Mouse (Mus musculus) kidney, adult 9 months (tissue): ENCODE results near the gene Slc7a7.
A peak's percentile ranks its signal among the peaks of the same experiment; 100 is the strongest.

Experiments
- DNase-seq: peaks from one replicate; pipeline ENCODE4 v3.0.0; 2022

The Slc7a7 gene

DNA sequence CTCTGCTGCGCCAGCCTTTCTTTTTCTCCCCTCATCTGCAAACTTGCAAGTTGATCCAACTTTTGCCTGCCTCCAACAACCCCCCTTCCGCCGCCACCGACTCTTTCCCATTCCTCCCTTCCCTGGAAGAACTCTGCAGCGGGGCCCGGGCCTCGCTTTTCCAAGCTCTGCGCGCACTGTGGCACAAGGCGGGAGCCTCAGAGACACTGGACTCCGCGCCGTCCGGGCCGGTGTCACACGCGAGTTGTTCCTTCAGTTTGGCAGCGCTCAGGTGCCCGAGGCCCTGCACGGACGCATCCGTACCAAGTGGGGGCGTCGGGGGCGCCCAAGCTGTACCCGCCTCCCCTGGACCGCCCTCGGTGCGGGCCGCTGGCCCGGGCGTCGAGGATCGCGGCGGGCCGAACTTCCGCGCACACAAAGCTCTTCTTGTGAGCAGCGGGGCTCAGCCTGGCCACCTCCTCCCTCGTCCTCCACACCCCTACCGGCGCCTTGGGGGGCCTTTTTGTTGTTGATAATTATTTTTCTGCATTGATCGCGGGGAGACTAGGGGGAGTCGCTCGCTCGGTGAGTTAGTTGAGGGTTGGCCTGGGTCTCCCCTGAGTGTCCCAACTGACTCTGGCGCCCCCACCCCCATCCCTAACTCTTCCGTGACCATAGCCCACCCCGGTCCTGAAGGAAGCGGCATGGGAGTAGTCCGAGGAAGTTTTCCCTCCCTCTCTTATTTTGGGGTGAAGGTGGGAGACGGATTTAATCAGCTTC is 14.7 kb upstream of the Slc7a7 start:
- DNase-seq: no peak

DNA sequence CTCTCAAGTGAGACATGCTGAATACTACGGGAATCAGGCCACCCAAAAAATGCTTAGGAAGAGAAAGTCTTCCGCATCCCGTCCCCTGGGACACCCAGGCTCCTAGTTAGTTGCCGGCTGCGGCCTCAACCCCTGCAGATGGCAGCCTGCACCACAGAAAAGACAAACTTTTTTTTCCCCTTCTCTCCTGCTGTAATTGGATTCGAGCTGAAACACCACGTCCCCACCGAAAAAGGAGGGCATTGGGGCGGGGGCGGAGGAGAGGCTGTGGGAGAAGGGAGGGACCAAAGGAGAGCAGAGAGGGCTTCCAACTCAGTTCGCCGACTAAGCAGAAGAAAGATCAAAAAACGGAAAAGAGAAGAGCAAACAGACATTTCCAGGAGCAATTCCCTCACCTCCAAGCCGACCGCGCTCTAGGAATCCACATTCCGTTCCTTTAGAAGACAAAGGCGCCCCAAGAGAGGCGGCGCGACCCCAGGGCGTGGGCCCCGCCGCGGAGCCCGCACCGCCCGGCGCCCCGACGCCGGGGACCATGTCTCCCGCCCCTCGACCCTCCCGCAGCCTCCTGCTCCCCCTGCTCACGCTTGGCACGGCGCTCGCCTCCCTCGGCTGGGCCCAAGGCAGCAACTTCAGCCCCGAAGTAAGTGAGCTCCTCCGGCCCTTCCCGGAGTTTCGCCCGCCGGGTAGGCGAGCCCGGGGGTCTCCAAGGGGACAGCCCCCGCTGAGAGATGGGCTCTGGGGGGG is 13.9 kb upstream of the Slc7a7 start, which contains the start of gene Mmp14:
Gene Mmp14 (plus strand): TSS at position 279 of the 744 bp plus-strand sequence.
- no peak for DNase-seq

DNA sequence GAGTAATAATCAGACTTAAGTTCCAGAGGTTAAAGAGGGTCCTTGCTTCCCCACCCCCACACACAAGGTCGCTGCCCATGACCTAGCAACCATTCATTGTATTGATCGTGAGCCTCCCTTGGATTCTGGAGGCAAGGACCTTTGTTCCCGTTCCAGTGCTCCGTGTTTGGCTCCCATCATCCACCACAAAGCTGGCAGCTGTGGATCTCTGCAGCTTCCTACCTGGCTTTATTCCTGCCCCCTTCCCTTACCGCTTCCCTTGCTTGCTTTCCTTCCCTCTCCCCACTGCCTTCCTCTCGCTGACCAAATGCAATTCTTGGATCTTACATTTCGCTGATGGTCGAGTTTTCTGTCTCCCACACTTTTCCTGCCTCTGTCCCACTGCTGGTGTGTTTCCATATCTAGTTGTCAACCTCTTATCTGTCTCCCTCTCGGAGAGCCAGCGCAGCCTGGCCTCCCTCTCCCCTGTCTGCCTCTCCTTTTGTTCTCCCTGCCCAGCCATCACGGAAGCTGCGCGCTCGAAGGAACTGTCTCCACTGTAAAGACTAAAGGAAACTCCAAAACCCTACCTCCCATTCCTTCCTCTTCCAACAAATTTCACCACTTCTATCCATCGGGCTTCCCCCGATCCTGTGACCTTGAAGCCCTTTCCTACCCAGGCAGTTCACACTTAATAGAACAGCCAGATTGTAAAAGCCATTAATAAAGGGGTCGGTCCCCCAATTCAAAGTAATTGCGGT is 13.0 kb upstream of the Slc7a7 start:
- DNase-seq: no peak

DNA sequence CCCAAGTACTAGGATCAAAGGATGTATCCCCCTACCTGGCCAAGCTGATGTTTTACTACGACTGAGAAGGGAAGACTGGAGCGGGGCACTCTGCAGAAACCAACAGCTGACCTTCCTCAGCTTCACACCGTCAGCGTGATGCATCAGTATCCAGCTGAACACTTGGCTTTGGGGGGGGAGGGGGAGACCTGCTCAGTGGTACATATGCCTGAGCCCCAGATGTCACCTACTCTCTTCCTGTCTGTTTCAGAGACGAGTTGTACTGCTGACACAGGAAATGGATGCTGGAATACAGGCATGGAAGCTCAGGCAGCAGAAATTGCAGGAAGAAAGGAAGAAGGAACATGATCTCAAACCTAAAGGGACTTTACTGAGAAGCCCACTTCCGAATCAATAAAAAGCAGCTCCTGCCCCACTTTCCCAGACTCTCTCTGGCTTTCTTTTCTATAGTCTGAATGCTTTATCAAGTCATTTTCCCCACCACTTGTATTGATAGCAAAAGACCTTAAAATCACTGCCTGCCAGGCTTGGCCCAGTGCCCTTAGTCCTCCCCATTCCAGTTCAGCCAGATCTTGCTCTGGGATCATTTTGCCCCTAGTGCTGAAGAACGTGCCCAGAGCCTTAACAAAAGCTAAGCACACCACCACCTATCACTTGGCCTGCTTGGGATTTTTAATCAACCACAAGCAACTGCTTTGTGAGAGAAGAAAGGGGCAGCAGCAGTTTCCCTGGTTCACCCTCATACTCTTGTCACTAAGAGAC is 11.9 kb upstream of the Slc7a7 start:
- DNase-seq: no peak

DNA sequence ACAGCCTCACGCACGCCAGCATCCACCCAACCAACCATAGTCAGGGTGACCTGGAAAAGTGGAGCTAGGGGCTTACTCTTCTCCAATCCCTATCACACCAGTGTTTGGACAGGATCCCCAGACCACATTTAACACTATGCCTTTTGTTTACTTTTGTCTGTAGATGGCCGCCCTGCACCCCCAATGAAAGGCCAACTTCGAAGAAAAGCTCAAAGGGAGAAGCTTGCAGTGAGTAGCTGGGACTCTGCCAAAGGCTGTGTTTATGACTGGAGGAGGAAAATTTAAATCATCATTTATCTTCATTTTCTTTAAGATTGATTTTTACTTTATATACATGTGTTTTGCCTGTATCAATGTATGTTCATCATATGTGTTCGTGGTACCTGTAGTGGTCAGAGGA is 10.8 kb upstream of the Slc7a7 start:
- DNase-seq: no peak

DNA sequence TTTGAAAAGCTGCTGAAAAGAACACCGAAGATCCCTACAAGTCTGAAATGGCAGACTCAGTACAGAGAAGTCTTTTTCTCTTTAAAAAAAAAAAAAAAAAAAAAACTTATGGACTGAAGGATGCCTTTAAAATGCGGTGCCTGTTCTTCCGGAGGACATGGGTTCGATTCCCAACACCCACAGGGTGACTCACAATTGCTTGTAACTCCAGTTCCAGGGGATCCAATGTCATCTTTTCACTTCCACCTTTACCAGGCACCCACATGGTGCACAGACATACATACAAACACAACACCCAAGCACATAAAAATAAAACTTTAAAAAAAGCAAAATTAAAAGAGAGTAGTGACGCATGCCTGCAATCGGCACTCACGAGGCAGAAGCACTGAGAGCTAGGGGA is 10.1 kb upstream of the Slc7a7 start:
- DNase-seq: no peak

DNA sequence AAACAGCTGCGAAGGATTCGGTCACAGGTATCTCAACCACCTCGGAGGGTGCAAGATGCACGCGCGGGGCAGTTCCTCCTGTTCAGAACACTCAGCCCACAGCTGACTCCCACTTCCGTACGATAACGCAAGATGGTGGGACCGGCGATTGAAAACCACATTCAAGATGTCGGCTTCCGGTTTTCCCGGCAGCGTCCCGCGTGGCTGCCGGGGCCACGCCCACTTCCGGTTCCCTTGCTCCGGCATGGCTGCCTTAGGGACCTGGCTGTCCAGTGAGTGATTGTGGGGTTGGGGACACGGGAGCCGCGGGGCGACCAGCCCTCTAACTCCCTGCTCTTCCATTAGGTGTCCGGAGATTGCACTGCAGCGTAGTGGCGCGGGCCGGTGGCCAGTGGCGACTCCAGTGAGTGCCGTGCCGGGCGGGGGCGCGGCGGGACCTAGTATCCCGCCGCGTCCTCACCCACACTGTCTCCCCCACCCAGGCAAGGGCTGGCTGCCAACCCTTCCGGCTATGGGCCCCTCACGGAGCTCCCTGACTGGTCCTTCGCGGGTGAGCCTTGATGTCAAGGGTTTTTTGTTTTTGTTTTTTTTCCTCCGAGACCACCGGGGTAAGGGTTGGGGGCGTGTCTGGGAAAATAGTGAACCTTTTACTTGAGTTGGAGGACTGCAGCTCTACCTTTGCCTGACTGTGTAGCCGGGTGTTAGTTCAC is 9.3 kb upstream of the Slc7a7 start, which contains the start of gene Mrpl52:
Gene Mrpl52 (plus strand): TSS at position 221 of the 710 bp plus-strand sequence.
- DNase-seq: peak; percentile 95

DNA sequence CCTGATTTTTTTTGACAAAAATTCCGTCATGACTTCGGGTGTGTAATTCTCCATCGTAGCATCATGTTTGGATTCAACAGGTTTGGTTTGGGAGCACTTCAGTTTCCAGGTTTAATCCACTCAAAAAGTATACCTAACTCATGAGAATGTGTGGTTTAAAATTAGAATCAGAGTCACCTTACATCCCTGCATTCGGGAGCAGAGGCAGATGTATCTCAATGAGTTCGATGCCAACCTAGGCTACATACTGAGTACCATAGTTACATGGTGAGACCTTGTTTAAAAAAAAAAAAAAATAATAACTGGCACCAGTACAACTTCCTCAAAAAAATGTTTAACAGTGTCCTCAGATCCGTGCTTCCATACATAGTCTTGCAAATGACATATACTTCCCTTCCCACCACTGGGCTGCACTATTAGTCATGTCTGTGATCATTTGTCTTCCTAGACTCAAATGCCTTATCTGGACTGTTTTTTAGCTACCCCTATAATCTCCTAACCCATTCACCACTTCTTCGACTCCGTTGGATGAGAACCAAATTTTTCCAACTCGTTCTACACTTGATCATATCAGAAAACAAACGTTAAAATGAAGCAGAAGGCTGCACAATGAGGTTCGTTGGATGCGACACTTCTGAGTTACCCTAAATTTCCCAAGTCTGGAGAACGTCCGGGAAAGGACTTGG is 8.6 kb upstream of the Slc7a7 start:
- DNase-seq: no peak

DNA sequence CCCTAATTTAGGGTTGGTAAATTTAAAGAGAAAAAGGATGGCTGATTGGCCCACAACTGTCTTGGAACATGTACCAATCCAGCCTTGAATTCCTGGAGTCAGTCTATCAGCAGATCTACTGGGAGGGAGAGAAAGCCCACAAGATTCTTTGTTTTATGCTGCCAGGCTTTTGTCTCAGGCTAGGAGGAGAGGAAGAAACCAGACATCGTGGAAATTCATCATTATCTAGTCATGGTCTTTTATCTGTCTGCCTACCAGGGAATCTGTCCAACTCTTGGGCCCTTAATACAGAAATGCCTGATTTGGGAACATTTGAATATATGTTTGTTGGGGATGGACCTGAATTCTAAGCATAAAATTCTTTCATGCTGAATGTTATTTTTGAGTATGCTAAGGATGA is 8.0 kb upstream of the Slc7a7 start:
- DNase-seq: no peak

DNA sequence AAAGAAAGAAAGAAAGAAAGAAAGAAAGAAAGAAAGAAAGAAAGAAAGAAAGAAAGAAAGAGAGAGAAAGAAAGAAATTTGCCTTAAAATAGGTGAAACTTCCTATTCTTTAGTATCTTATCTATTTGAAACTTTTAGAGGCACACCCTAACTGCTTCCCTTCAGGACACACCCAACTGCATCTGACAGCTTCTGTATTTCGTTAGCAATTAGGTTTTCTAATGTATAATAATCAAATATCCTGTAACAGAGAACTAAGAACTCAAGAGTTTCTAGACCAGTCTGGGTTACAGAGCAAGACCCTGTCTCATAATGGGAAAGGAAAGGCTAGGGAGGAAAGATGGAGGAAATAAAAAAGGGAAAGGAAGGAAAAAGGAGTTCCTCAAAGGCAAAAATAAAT is 7.1 kb upstream of the Slc7a7 start:
- no peak for DNase-seq

DNA sequence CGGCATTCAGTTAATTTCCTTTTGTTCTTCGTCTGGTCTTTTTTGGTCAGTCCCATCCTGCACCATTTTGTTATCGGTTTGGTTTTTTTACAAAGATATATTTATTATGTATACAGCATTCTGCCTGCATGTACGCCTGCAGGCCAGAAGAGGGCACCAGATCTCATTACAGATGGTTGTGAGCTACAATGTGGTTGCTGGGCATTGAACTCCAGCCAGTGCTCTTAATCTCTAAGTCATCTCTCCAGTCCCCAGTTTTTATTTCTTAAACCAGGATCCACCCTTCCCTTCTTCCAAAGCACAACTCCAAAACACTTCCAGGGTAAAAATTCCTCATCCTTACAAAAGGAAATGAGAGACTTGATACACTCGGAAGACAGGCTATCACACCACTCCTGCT is 5.8 kb upstream of the Slc7a7 start:
- DNase-seq: no peak

DNA sequence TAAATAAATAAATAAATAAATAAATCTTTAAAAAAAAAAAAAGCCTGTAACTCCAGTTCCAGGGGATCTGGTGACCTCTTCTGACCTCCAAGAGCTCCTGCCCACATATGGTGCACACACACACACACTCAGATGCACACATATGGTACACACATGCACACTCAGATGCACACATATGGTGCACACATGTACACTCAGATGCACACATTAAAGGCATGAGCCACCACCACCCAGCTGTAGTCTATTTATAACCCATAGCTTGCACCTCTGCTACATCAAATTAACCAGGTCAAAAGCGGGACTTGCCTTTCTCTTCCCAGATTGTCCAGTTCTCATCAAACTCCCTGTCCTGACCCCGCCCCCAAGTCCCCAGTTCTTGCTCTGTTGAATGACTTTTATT is 3.4 kb upstream of the Slc7a7 start:
- no peak for DNase-seq

DNA sequence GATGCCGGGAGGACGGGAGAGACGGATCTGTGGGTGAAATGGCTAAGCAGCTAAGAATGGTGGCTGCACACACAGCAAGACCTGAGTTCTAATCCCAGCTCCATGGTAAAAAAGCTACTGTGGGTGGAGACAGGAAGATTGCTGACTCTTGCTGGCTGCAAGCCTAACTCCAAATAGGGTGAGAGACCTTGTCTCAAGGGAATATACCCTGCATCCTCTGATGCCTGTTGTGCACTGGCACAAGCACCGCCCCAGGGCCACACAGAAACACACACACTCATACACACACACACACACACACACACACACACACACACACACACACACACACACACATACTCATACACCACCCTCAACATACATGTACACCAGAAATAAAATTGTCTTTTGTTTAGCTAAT is 750 bp downstream of the Slc7a7 start:
- DNase-seq: no peak

DNA sequence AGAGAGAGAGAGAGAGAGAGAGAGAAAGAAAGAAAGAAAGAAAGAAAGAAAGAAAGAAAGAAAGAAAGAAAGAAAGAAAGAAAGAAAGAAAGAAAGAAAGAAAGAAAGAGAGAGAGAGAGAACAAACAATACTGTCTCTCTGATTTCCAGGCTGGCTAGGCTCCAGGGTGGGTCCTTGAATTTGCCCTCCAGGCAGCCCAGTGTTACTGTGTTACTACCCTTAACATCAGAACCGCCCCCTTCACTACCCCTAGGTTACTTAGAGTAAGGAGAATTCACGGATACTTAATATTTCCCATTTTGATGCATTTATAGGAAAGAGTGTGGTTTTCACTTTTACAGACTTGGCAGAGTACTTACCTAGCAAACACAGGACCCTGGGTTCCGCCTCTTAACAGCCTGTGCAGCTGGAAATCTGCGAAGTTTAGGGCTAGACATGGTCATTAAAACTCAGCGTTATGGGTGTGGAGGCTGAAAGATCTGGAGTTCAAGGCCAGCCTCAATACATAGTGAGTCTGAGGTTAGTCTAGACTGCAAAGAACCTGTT is 1.3 kb downstream of the Slc7a7 start:
- no peak for DNase-seq

DNA sequence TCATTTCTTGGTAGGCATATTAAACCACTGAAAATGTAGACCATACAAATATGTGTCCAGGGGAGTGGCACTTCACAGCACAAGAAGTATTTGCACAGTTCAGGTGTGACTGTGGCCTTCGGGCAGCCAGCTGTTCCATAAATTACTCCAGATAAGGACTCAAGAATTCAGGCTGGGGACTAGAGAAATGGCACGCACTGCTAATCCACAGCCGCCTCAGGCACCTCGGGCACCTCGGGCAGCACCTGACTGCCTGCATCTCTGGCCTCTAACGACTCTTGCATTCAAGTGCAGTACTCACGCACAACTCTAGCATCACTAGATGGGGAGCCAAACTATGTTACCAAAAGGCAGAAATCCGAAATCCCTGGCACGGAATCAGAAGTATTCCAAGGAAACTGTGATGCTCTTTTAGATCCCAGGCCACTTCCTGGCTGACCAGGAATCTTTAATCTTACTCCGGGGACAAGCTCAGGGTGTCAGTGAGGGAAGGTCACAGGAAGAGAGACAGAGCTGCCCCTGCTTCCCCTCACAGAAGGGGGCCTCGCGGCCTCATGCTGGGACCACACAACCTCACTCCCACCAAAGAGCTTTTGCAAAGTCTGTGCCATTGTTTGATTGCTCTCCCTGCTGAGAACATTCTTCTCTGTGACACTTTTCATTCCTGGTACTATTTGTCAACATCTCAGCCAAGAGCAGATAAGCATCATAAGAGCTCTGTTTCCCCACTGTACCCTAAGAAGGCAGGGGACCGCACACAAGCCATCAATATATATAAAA is 2.1 kb downstream of the Slc7a7 start:
- DNase-seq: no peak

DNA sequence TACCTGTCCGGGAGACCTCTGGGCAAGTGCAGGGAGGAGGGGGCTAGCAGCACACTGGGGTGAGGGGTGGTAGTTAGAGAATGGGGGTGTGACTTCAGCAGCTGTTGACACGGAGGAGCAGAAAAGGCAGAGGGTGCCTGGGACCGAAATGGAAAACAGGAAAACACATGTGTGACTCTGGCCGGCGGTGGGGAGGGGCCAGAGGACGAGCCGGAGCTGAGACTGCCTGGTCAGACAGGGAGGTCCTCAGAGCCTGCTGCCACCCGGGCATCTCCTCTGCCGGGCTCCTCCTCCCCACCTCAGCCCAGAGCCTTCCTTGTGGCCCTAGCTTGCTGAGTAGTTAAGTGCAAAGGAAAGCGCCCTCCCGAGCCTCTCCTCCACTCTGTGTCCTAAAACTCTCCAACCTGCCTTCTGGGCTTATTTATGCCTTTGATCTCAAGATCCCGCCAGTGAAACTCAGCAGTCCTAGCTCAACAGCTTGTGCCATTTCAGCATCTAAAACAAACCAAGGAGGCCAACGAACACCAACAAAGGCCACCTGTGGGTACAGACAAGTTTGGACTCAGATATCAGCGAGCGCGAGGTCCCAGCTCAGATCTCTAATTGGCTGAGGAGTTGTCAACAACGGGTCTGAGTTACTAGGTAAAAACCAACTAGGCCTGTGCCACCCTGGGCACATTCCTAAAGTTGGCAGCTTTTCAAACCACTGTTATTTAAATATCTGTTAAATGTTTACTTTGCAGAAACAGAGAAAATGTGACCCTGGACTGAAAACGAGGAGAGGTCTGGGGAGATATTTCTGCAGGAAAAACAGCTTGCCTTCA is 3.5 kb downstream of the Slc7a7 start:
- DNase-seq: peak; percentile 83

DNA sequence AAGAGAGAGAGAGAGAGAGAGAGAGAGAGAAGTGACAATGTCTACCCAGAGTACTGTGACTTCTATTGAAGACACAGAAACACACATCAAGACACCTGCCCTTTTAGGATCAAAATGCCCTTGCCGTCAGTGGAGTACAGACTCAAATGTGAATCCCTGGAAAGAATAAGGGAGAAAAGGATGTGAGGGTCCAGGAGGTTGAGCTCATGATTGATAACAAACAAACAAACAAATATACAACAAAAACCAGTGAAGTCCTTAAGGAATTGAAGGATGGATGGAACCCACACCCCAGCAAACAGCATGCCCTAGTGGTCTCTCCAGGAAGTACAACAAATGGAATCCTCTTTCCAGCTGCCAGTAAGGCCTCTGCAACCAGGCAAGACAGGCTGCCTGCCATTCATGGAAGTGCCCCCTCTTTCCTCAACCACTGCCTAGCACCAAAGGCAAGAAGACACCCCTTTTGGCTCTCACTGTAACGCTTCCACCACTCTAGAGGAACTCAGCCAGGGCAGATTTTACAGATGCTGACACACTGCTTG is 4.9 kb downstream of the Slc7a7 start:
- peak; percentile 81 for DNase-seq

DNA sequence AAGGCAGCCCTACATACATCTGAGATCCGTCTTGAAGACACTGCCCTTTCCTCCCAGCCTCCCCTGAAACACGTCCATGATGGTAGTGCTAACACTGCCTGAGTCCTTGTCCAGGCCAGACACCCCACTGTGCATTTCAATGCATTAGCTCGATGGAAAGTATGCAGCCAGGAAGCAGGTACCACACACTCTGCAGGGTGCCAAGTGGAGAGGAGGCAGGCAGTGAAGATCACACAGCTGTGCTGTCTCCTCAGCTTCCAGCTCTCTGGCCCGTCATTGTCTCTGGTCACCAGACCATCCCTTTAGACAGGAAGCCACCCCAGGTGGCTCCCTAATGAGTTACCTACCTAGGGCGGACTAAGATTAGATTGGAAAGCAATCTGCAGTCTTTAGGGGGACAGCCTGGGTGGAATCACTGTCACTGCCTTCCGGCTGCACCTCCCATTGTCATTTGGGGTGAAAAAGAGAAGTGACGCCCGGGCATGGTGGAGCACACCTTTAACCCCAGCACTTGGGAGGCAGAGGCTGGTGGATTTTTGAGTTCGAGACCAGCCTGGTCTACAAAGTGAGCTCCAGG is 5.5 kb downstream of the Slc7a7 start:
- no peak for DNase-seq
